Mouse (Mus musculus) gonadal fat pad, adult 2 months (tissue): ENCODE data around the gene Clpp. TPM values are rescaled to one million over a fixed set of nuclear protein-coding genes. Genes with fewer than 3 reads are reported as not detected.

Experiments used
- DNase-seq: peaks from one replicate; pipeline ENCODE4 v3.0.0-alpha.2; 2012; ENCODE audit warnings: low read depth
- polyA plus RNA-seq: library from polyadenylated mRNA; depleted of rRNA; stranded (reverse); fragments of >200 nt; gene quantifications from 2 replicates; pipeline ENCODE4 v1.2.3, GENCODE M21; 2012

Clpp gene
- polyA plus RNA-seq, 1 experiment: 183 TPM

DNA sequence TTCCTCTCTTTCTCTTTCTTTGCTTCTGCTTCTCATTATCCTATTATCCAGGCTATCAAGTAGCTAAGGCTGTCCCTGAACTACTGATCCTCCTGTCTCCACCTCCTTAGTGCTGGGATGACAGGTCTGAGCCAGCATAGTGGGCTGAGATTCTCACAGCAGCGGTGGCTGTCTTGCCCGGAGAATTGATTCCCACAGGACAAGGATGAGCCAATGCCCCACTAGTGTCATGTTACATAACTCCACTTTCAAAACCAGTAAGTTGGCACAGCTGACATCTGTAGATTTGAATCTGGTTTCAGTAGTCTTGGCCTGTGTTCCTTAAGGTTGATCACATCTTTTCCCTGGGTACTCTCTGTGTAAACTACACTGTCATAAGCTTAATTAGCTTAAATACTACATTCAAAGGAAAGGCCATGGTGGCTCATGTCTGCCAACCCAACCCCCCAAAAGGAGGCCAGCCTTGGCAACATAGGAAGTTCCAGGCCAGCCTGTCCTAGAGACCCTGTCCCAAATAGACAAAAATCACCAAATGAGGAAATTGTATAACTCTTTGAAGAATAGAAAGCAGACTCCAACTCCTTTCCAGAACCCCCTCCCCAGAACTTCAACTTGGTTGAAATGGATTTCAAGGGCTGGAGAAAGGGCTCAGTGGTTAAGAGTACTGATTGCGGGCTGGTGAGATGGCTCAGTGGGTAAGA, 3.9 kb upstream of the Clpp start:
- peak; percentile 59 for DNase-seq

DNA sequence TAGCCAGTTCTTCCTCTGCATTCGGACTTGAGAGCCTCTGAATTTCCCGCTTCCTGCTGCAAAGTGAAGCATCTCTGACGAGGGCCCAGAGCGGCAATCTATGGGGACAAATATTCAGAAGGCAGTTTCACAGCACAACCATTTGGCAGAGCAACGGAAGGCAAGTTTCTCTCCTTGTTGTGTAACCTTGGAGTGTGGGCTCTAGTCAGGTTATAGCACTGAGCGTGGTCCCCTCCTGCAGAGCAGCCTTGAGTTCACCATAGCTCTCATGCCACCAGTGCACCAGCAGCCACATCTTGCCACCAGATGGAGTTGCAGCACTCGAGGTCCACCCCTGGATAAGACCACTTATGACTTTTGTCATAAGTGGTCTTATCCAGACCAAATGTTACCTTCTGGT, 1.7 kb upstream of the Clpp start:
- DNase-seq: no peak

DNA sequence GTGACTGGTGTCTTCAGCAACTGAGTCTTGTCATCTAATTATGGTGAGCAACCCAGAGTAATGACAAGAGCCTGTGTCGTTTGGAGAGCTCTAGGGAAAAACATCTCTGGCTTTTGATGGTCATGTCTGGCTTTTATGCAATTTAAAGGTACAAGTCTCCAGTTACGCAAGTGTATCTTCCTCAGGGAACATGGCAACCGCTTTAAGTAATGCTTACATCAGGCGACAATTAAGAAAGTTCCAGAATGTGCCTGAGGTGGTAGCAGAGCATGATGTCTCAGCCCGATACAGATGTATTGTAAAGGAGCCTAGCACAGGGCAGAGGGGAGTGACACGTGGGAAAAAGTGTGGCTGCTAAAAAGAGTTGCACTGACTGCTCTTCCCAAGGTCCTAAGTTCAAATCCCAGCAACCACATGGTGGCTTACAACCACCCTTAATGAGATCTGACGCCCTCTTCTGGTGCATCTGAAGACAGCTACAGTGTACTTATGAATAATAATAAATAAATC, 1.1 kb upstream of the Clpp start:
- DNase-seq: peak; percentile 85

DNA sequence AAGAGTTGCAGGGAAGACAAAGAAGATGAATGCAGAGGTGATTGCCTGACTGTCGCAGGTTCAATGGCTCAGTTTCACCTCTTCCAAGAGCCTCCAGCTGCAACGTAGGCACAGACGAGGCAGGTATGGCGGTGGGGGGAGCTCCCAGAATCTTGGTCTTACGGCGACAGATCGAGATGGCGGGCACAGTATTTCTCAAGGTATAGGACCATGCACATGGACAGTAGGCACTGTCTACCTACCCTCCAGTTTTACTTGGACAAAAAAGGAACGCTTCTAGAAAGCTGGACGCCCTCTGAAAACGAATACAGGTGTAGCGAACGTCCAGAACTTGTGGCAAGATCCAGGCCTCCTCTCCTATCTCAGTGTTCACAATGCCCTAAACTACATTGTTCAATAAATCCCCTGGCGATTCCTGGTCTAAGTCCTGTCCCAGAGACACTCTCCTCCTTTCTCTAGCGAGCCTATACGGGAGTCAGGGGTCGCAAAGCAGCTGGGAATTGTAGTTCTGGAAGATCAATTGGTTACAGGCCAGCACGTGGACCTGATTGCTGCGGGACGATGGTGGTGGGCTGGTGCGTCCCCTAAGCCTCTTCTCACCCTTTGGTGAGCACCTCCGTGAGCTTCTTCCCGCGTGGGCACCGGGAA, 514 bp upstream of the Clpp start:
- DNase-seq: no peak

DNA sequence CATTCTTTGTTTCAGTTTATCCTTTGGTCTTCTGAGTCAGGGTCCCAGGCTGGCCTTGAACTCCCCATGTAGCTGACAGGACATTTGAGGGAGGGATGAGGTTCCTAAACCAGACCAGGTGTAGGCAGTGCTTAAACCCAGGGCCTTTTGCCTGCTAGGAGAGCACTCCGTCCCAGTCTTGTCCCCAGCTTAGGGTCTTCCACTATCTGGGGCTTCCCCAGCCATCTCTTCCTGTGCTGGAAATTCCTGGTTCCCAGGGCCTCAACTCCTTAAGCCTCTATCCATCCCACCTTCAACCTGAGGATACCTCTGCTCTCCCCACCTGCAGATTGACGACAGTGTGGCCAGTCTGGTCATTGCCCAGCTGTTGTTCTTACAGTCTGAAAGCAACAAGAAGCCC, 861 bp downstream of the Clpp start:
- no peak for DNase-seq

DNA sequence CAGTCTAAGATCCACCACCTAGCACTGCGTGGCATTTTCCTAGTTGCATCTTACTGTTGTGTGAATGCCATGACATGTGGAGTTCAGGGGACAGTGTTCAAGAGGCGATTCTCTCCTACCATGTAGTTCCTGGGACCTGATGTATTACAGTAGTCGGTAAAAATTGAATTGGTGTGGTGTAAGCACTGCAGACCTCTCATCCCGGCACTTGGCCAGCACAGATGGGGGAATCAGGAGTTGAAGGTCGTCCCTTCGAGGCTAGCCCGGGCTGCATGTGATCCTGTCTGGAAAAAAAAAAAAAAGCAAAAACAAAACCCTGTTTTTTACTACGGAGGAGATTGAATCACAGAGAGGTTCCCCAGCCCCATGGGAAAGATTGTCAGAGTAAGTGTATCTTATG, 4.9 kb downstream of the Clpp start:
- no peak for DNase-seq

DNA sequence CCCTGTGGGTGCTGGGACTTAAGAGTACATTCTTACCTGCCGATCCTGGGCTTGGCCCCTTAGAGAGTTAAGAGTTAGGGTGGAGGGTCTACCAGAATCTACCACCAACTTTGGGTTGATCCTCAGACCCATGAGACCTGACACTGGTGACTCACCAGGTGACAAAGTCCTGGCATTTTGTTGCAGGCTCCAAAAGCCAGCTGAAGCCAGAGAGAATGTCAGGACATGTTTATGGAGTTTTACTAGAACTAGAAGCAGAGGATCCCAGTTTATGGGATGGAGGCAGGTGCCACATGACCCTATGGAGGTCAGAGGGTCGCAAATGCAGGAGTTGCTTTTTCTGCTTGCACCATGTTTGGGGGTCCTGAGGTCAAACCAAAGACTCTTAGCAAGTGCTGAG, 6.4 kb downstream of the Clpp start:
- DNase-seq: no peak

DNA sequence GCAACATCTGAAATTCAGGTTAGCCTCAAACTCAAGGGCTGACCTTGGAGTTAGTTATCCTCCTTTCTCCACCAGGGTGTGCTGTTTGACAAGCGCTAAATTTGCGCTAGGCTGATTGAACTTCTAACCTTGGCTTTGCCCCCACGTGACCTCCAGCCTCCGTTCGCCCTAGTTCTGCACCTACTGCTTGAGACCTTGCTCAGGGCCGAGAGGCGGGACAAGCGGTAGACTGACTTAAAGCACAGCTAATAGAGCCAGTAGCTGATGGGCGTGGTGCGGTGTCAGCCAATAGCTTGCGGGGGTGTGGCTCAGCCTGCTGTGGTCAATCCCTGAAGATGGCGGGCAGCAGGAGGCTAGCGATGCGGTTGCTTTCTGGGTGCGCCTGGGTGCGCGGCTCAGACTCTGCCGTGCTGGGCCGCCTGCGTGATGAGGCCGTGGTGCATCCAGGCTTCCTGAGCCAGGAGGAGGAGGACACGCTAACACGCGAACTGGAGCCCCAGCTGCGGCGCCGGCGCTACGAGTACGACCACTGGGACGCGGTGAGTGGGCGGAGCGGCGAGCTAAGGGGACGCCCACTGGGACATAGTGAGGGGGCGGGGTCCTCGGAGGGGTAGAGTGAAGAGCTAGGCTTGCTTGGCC, 7.0 kb downstream of the Clpp start, which contains the start of gene Alkbh7:
TSS of gene Alkbh7 (plus strand) at position 311 of the 639 bp plus-strand sequence.
- DNase-seq: peak; percentile 93

DNA sequence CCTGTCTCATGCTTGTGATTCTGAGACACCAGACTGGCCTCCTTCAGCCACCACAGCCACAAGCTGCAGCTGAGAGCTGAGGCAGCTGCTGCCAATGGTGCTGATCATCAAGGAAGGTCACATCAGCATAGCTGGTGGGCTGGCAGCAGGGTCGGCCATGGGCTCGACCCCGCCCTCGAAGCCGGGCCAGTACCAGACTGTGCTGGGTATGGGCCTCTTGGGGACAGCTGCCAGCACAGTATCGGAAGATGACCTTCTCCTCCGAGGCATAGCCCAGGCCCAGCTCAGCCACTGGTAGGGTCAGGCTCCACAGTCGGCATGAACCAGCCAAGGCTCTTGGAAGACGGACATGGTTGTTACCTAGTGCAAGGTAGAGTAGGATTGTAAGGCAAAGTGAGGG, 9.3 kb downstream of the Clpp start:
- DNase-seq: no peak

DNA sequence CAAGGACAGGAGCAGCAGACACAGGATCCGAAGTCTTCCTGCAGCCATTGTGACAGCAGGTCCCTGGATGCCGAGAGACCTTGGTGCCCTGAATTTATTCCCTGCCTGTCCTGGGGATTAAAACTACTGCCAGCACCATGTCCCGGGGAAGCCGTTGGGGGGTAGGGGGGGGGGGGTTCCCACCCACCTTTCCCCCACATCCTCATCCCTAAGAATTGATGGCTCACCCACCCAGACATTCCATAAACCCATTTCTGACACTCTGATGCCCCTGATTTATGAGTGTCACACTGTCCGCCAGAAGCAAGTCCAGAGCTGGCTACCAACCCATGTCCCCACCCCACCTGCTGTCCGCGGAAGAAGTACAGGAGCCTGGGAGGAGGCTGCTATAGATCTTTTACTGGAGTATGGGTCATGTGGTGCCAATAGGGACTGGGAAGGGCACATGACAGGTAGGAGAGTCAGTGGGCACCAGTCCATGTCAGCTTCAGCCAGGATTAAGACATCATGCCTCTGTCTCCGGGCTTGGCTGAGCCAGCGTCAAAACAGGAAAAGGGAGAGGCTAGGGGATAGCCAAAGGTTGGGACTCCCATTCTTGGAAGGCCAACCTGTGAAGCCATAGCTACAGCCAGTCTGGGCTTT, 10.0 kb downstream of the Clpp start, which contains the start of gene Pspn:
TSS of gene Pspn (minus strand) at position 51 of the 642 bp plus-strand sequence.
- no peak for DNase-seq

DNA sequence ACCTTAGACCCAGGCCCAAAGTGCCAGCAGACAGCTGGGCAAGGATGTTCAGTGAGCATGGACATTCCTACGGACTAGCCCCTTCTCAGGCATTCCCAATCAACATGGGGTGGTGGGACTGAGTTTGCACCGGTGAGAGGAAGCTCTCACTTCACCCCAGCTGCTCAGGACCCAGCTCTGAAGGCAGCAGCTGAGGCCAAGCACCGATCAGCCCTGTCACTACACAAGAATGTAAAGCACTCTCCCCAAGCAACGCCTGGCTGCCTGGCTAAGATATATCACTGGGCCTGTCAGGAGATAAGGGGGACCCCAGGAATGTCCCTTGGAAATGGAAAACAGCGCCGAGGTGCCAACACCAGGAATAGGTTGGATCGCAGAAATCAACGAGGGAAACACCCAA, 11.1 kb downstream of the Clpp start:
- DNase-seq: no peak

DNA sequence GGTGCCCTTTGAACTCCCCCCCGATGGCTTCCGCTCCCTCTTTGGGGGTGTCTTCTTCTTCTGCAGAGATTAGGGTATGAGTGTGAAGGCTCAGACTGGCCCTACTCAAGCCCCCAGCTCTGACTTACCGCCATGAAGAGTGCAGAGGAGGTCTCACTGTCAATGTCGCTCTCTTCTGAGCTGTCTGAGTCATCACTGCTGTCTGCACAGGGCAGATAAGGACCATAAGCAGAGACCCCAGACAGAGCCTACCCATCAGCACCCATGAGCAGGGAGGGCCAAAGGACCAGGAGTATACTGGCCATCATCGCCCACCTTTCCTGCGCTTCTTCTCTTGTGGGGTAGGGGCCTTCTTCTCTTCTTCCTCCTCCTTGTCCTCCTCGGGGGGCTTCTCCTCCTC, 13.9 kb downstream of the Clpp start:
- DNase-seq: no peak

DNA sequence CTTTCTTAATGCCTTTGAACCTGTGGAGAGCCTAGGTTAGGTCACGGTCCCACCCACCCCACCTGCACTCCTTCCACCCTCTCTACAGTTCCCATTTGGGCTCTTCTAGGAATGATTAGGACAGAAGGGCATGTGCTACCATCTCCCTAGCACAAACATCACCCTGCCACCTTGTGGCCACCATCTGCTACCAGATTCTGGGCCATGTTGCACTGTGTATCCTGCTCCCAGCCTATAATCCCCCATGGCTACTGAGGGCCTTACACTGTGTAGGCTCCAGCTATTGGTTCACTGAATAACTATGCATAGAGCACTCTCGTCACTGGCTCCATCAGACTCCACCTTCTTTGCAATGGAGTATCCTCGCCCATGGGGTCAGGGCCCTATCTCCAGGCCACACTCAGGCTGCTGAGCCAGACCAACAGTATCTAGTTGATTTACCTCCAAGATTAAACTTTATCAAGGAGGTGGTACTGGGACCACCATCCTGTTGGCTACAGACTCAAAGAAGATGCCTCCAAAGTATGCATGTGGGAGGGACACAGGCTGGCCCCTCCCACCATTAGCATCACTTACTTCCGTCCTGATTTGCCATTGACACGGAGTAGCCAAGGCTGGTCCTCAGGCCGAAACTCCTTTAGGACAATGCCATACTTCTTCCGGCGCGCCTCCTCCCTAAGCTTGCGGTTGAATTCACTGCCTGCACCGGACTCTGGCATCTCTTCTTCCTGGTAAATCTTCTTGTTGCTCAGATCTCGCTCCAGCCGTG, 17.2 kb downstream of the Clpp start:
- no peak for DNase-seq

DNA sequence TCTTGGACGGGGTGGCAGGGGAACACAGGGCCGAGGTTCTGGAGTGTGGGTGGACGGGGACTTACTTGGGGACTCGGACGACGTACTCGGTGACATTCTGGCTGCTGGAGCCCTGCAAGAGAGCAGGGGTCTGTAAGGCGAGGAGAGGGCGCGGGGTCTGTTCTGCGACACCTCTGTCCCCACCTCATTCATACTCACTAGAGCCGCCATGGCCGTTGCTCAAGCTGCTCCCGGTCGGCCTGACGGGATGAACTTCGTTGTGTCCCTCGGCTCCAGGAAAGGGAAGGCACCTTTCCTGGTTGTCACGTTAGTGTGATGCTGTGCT, 20.8 kb downstream of the Clpp start:
- no peak for DNase-seq

DNA sequence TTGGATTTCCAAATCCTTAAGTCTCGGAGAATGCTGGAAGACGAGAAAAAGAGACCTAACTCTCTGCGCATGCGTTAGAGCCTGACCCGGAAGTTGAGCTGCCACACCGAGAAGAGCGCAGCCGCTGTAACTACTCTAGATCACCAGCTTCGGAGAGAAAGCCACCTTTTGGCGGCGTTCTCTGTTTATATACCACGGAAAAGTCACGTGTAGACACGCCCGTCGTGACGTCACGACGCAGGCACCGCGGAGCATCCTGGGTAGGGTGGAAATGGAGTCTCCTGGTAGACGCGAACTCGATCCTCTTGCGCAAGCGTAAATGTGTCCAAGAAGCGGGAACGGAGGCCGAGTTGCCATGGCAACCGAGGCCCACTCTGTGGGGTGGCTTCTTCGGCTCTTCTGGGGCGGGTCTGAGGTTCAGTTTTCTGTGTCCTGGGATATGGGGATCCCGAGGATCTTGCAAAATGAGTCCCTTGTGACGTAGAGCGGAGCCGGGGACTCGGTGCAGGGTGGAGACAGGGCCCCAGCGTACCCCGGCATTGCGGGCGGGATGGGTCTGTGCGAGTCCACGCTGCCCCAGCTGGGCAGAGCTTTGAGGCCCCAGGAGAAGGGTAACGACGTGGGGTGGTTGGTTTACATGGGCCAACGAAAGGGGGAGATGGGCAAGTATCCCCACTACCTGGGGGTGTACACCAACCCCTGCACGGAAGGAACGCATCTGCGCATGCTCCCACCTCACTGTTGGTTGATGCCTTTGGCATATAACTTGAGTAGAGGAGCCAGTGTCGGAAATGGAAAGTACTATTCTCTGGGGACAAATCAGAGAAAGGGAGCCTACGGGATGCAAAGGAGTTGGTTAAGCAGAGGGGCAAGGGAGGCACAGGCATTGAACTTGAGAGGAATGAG, 21.4 kb downstream of the Clpp start, which contains the start of the genes Gtf2f1 and Gm17949:
TSS of gene Gtf2f1 (minus strand) at position 53 of the 906 bp plus-strand sequence.
TSS of gene Gm17949 (plus strand) at position 234 of the 906 bp plus-strand sequence.
- DNase-seq: peak; percentile 78

DNA sequence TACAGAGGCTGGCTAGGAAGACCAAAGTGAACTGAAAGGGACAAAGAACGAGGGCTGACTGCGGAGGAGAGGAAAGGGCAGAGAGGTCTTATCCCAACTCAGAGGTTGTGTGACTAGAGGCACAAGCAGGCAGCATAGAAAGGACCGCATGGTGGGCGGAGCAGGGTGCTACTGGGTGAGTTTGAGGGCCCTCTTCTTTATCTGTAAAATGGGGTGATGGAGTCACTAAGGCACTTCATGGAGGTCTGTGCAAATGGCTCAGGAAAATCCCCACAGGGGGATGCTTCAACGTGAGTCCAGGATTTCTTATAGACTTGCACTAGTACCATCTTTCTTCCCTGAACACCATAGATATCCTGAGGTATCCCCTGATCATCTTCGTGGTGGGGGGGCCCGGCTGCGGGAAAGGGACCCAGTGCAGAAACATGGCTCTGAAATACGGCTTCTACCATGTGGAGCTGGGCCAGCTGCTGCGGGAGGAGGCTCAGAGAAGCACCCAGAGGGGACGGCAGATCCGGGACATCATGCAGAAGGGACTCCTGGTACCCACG, 22.2 kb downstream of the Clpp start:
- no peak for DNase-seq

DNA sequence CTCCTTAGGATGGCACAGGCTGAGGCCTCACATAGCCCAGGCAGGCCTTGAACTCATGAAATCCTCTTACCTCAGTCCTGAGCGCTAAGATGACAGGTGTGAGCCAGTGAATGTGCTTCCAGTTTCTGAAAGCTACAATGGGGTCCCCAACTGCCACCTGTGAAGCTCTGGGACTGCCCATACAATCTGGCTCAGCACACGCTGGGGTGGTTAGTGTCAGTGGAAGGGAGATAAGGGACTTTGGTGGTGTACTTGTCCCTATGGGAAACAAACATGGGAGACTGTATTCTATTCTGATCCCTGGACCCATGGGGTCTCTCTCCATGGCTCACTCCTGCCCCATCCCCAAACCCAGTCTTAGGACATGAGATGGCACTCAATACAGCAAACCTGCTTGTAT, 29.6 kb downstream of the Clpp start:
- no peak for DNase-seq

DNA sequence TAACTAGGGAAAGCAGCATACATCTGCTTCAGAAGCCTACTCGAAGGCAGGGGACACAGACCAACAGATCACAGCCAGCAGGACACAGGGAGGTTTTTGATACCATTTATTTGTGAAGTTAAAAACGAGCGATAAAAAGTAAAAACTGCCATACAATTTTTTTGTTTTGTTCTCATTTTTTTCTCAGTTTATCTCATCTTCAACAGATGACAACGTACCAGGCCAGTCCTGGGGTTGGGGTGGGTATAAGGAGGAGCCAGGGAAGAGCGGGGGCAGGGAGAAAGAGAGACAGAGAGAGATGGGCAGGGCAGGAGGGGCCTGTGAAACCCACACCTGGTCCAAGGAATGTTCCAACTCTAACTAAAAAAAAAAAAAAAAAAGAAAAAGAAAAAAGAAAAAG, 30.9 kb downstream of the Clpp start:
- DNase-seq: no peak

DNA sequence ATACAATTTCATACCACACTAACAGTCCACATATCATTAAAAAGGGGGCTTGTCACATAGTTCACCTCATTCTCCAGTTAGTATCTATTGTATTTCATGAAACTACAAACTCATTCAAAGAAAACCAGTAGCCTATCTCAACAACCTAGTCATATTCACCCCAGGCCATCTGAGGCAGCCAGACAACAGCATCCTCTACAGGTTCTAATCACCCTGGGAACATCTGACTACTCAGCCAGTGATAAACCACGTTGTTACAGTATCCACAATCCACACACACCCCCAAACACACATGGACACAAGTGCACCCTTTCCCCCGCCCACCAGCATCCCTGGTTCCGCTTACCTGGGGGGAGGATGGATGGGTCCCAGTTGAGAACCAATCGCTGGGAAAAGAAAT, 37.4 kb downstream of the Clpp start:
- no peak for DNase-seq

DNA sequence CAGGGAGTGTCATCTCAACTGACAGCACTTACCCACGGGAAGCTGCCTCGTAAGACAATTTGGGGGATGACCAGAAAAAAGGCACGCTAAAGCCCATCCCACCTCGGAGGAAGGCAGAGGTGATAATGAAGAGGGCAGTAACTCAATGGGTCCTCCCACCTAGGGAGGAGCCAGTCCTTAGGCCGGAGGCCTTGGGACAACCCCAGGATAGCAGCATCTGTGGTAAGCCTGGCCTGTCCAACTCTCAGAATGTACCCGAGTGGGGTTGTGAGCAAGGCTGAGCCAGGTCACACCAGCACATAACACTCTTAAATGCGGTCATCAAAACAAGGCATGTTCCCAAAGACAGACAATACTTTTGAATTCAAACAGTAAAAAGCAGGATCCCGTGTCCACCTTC, 39.6 kb downstream of the Clpp start:
- DNase-seq: no peak
